Mouse (Mus musculus): ENCODE measurements around the gene Hhat.

GRCm38 (mm10) chr1:192544901-192545300 lies 226.1 kb downstream of the Hhat start:
- TF ChIP-seq CTCF (IDR thresholded peaks at IDR 0.05; ENCODE audit: control insufficient read depth, insufficient read depth, insufficient replicate concordance, low read depth, low read length) (no peak), POLR2A (IDR thresholded peaks at IDR 0.05; ENCODE audit: control insufficient read depth, low read depth, low read length) (no peak)

All from testis, adult 2 months (tissue).